Mouse (Mus musculus) brain, embryonic 14.5 days (tissue): ENCODE measurements around the gene Orm2. TPM values are rescaled to one million over a fixed set of nuclear protein-coding genes. Genes with fewer than 3 reads are reported as not detected.
A peak's percentile ranks its signal among the peaks of the same experiment; 100 is the strongest.

Experiments
- DNase-seq: peaks from one replicate; pipeline ENCODE4 v3.0.0-alpha.2; 2011; ENCODE audit warnings: low read depth
- CTCF ChIP-seq: fragments of 200-500 bp; IDR thresholded peaks from 2 replicates; pipeline ENCODE4 v1.5.1; 2012; ENCODE audit warnings: inconsistent platforms, mild to moderate bottlenecking, moderate library complexity, borderline replicate concordance; ENCODE audit not compliant: insufficient read depth, insufficient read length; ENCODE audit errors: extremely low read depth
- POLR2A ChIP-seq: fragments of 200-500 bp; IDR thresholded peaks from 2 replicates; pipeline ENCODE4 v1.6.1; 2012; ENCODE audit warnings: mild to moderate bottlenecking, inconsistent platforms, borderline replicate concordance; ENCODE audit not compliant: poor library complexity, insufficient read depth, insufficient read length, severe bottlenecking; ENCODE audit errors: extremely low read depth
- polyA plus RNA-seq: library from polyadenylated mRNA; depleted of rRNA; stranded (reverse); fragments of >200 nt; gene quantifications from 2 replicates; pipeline ENCODE4 v1.2.3, GENCODE M21; 2012

The Orm2 gene
- polyA plus RNA-seq, 1 experiment = not detected

DNA sequence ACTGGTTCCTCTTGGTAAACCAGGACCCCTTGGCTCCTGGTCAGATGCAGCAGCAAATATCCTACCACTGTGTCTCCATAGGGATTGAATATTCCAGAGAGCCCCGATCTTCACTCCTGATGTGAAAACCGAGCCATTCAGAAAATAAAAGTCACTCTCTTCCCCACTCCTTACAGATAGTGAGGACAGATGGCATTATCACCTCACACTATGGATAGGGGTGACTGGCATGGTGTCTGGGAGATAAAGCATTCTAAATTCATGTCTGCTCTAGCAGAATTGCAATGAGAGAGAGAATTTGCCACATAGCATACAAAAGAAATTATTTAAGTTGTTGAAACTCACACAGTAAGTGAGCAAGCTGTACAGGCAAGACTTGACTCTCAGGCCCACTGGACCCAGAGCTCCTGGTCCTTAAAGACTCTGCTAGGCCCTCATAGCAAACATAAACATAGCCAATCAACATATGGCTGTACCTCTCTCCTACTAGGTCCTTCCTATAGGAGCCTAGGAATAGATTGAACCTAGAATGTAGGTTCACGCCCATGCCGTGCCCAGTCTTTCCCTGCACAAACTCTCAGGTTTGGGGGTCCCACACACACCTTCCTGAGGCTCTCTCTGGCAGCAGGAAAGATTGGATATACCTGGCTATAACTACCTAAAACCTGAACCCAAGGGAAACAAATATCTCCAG lies 20.6 kb downstream of the Orm2 start:
- TF ChIP-seq CTCF = no peak
- no peak for TF ChIP-seq POLR2A
- no peak for DNase-seq

- TF ChIP-seq POLR2A (no peak), CTCF (no peak)
- DNase-seq = peak; percentile 51
Measured at GRCm38 (mm10) chr4:63383474-63383873, 21.2 kb downstream of the Orm2 start.

- DNase-seq = no peak
- TF ChIP-seq POLR2A (no peak), CTCF (no peak)
Measured at GRCm38 (mm10) chr4:63384262-63384661, 22.0 kb downstream of the Orm2 start.

DNA sequence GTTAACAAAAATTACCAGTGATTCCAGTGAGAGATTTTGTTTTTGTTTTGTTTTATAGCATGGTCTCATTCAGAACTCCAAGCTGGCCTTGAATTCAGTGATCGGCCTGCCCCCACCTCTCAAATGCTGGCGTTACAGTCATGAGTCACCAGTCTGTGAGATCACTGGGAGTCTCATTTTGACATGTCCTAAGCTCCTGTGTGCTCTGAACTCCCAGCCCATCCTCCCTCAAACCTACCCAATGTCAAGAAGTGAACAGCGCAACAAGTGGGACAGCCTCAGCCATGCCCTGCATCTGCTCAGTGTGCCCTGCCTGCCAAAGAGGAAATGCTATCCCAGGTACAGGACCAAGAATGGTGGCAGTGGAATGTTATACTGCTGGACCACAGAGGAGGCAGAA lies 23.0 kb downstream of the Orm2 start:
- no peak for DNase-seq
- TF ChIP-seq CTCF (no peak), POLR2A (no peak)

GRCm38 (mm10) chr4:63385784-63386183 lies 23.5 kb downstream of the Orm2 start:
- no peak for DNase-seq
- no peak for TF ChIP-seq CTCF
- TF ChIP-seq POLR2A = no peak

GRCm38 (mm10) chr4:63388029-63388428 lies 25.8 kb downstream of the Orm2 start:
- DNase-seq = peak; percentile 64
- TF ChIP-seq POLR2A = no peak
- no peak for TF ChIP-seq CTCF

GRCm38 (mm10) chr4:63389121-63389886 lies 27.1 kb downstream of the Orm2 start:
- TF ChIP-seq POLR2A (no peak), CTCF (no peak)
- peak; percentile 93 for DNase-seq

DNA sequence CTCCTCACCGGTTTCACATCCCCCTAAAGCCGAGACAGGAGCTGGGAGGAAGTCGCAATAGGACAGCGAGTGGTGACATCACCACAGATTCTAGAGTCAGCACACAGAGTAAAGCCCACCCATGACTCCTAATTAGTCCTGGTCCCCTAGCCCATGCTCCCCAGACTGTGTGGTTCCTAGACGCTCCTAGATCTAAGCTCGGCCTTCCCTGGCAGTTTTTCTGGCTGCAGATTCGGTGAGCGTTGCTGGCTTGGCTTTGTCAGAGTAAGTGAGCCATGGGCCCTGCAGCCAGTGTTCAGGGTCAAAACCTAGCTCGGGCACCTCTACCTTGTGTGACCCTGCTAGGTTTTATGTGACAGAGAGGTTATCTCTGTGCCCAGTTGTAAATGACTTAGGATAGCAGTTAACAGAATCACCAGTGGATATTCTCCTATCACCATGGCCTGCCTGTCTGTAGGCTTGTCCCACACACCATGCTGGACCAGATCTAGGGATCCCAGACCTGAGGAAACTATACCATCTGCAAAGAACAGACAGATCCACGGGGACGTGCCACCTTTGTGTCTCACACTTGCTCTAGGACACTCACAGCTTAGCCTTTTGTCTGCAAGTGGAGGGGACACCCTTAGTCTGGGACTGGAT lies 27.8 kb downstream of the Orm2 start:
- peak; percentile 83 for DNase-seq
- no peak for TF ChIP-seq POLR2A
- no peak for TF ChIP-seq CTCF

- TF ChIP-seq POLR2A (no peak), CTCF (no peak)
- DNase-seq = no peak
Measured at GRCm38 (mm10) chr4:63391322-63391721, 29.1 kb downstream of the Orm2 start.

DNA sequence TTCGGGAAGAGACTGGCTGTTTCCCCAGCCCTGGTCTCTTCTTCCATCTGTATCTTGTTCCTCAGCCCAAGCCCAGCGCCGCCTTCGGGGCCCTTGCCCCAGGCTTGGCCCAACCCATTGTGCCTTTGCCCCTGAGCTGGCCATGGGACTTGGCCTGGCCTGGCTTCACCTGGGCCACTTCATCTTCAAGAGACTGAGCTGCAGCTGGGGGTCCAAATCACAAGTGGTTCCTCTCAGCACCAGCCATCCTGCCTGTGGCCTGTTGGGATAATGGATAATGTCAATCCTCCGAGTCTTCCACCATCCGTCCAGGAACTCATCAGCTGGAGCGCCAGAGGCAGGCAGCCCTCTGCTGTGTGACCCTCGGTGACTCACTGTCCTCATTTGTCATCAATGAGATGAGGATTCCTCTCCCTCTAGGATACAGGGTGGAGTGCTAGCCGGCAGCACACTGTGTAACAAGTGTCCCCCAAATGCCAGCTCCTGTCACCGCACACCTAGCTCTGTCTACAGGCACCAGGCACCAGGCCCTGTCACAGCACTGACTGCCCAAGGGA lies 35.8 kb downstream of the Orm2 start:
- DNase-seq = no peak
- TF ChIP-seq CTCF (no peak), POLR2A (no peak)

GRCm38 (mm10) chr4:63398854-63399609 lies 36.8 kb downstream of the Orm2 start:
- DNase-seq = peak; percentile 35
- TF ChIP-seq CTCF (no peak), POLR2A (no peak)

DNA sequence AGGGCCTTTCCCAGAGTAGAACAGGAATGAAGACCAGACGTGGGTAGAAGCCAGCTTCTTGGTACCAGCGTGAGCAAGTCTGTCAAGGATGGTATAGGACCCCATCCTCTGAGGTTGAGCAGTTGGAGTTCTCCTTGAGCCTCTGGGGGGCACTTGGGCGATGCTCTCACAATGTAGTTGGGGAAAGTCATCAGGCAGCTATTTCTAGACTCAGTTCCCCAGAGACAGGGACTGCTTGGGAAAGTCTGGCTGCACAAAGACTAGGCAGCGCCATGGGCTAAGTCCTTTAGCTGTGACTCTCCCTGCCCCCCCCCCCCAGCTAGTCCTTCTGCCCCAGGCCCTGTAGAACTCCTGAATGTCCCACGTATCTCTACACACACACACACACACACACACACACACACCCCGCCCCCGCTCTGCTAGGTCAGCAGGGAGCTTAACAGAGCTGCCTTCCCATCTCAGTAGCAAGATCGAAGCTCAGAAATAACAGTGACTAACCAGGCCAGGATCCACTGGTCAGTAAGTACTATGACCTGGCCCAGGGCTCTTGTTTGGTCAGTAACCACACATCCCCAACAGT lies 37.5 kb downstream of the Orm2 start:
- DNase-seq = peak; percentile 45
- TF ChIP-seq CTCF (no peak), POLR2A (no peak)
